ENCODE assay signal across 8 mouse cellular contexts in genomic region chr17:83955058-83955697, GRCm38 (mm10).
DNase-seq lines count a peak whose midpoint lies in the region; ATAC-seq and TF ChIP-seq lines count a peak whose summit lies in the region.

No protein-coding gene starts in this region.

- no peak for TF ChIP-seq EP300 in heart, postnatal 0 days (IDR thresholded peaks at IDR 0.05; ENCODE audit: low read depth)

- H3K4me2 ChIP-seq in lung, embryonic 14.5 days: no peak overlapping the region
- H3K4me2 ChIP-seq in heart, postnatal 0 days (ENCODE audit: low read depth, low read length): no peak overlapping the region
- no peak overlapping the region for H3K4me2 ChIP-seq in stomach, embryonic 15.5 days

- no peak overlapping the region for H3K4me3 ChIP-seq in lung, embryonic 14.5 days (ENCODE audit: low read depth, low read length)
- H3K4me3 ChIP-seq in heart, postnatal 0 days (ENCODE audit: low read depth, low read length): no peak overlapping the region
- H3K4me3 ChIP-seq in limb, embryonic 10.5 days: no peak overlapping the region
- H3K4me3 ChIP-seq in stomach, embryonic 15.5 days (replicated peaks): no peak overlapping the region

- peaks cover 56% of the 10 kb centered on the region for H3K4me1 ChIP-seq in lung, embryonic 14.5 days (ENCODE audit: insufficient read depth)
- peaks cover 28% of the 10 kb centered on the region for H3K4me1 ChIP-seq in heart, postnatal 0 days (ENCODE audit: control insufficient read depth, insufficient read depth)
- peaks cover 83% of the 10 kb centered on the region for H3K4me1 ChIP-seq in limb, embryonic 10.5 days
- H3K4me1 ChIP-seq in stomach, embryonic 15.5 days: peaks cover 76% of the 10 kb centered on the region

- H3K36me3 ChIP-seq in lung, embryonic 14.5 days (ENCODE audit: insufficient read depth): no peaks in the 10 kb centered on the region
- H3K36me3 ChIP-seq in heart, postnatal 0 days (replicated peaks; ENCODE audit: control insufficient read depth, insufficient read depth, low read length): no peaks in the 10 kb centered on the region
- H3K36me3 ChIP-seq in limb, embryonic 10.5 days: no peaks in the 10 kb centered on the region
- H3K36me3 ChIP-seq in stomach, embryonic 15.5 days: no peaks in the 10 kb centered on the region

- ATAC-seq in lung, embryonic 14.5 days (ENCODE audit: insufficient read depth): no peak
- no peak for ATAC-seq in heart, postnatal 0 days (ENCODE audit: insufficient read depth, low read depth)
- ATAC-seq in stomach, embryonic 15.5 days (ENCODE audit: insufficient read depth, low FRiP score, low read depth): no peak
- ATAC-seq in inflammation-experienced regulatory T-cells, adult 6 months: no peak

- no peak for TF ChIP-seq CTCF in lung, embryonic 14.5 days (IDR thresholded peaks at IDR 0.05; ENCODE audit: low read depth)
- TF ChIP-seq CTCF in heart, postnatal 0 days (IDR thresholded peaks at IDR 0.05; ENCODE audit: low read depth): no peak

- WGBS in lung, embryonic 14.5 days: 58% methylated on average over 10 of the region's 10 CpGs
- 68% methylated on average over 10 of the region's 10 CpGs for WGBS in heart, postnatal 0 days
- 70% methylated on average over 10 of the region's 10 CpGs for WGBS in limb, embryonic 10.5 days
- 67% methylated on average over 10 of the region's 10 CpGs for WGBS in stomach, embryonic 15.5 days

- no peak for DNase-seq in lung, embryonic 14.5 days
- no peak for DNase-seq in lung, postnatal 25 days (ENCODE audit: low spot score)
- no peak for DNase-seq in heart, postnatal 0 days (ENCODE audit: low spot score)
- no peak for DNase-seq in limb, embryonic 10.5 days (ENCODE audit: low spot score)
- no peak for DNase-seq in cerebellum, postnatal 4 days (ENCODE audit: low spot score in 2 of 2)
- no peak for DNase-seq in frontal cortex, postnatal 10 days (ENCODE audit: low spot score in 2 of 2)

- no peaks in the 10 kb centered on the region for H3K9me3 ChIP-seq in lung, embryonic 14.5 days (ENCODE audit: low read depth, low read length)
- H3K9me3 ChIP-seq in heart, postnatal 0 days (replicated peaks; ENCODE audit: control insufficient read depth, low read length): no peaks in the 10 kb centered on the region
- H3K9me3 ChIP-seq in limb, embryonic 10.5 days (replicated peaks): no peaks in the 10 kb centered on the region
- H3K9me3 ChIP-seq in stomach, embryonic 15.5 days: no peaks in the 10 kb centered on the region

- H3K27ac ChIP-seq in lung, embryonic 14.5 days (ENCODE audit: low read depth): peak overlapping the region; percentile 97
- peak overlapping the region; percentile 92 for H3K27ac ChIP-seq in heart, postnatal 0 days (ENCODE audit: low read depth)
- H3K27ac ChIP-seq in limb, embryonic 10.5 days: peak overlapping the region; percentile 88
- H3K27ac ChIP-seq in stomach, embryonic 15.5 days: peak overlapping the region; percentile 95

- peak overlapping the region; percentile 37; the same call in 1 of the 2 replicates for H3K9ac ChIP-seq in lung, embryonic 14.5 days
- H3K9ac ChIP-seq in heart, postnatal 0 days (replicated peaks; ENCODE audit: low read depth, low read length): no peak overlapping the region
- no peak overlapping the region for H3K9ac ChIP-seq in stomach, embryonic 15.5 days

- no peaks in the 10 kb centered on the region for H3K27me3 ChIP-seq in lung, embryonic 14.5 days (ENCODE audit: insufficient read depth, low read length)
- H3K27me3 ChIP-seq in heart, postnatal 0 days (ENCODE audit: control insufficient read depth, insufficient read depth, low read length): no peaks in the 10 kb centered on the region
- H3K27me3 ChIP-seq in limb, embryonic 10.5 days (ENCODE audit: low read depth, poor library complexity, severe bottlenecking): no peaks in the 10 kb centered on the region
- H3K27me3 ChIP-seq in stomach, embryonic 15.5 days (replicated peaks): no peaks in the 10 kb centered on the region
